Mouse (Mus musculus) cortical plate, adult 2 months (tissue): Measurements from ENCODE around the gene Atp6v1b1. TPM values are rescaled to one million over a fixed set of nuclear protein-coding genes. Genes with fewer than 3 reads are reported as not detected.

Experiments used
- H3K27ac ChIP-seq: fragments of 200-500 bp; 2 replicates; pipeline ENCODE4 v1.5.1; 2012; ENCODE audit warnings: low read length, control low read depth, inconsistent platforms; ENCODE audit not compliant: insufficient read depth
- H3K4me1 ChIP-seq: fragments of 200-500 bp; 2 replicates; pipeline ENCODE4 v1.6.1; 2011; ENCODE audit warnings: low read length; ENCODE audit not compliant: control insufficient read depth, insufficient read depth
- H3K4me3 ChIP-seq: fragments of 200-500 bp; 2 replicates; pipeline ENCODE4 v1.5.1; 2011; ENCODE audit warnings: mild to moderate bottlenecking, low read length, control low read depth; ENCODE audit not compliant: insufficient read depth
- CTCF ChIP-seq: fragments of 200-500 bp; IDR thresholded peaks from 2 replicates; pipeline ENCODE4 v1.5.1; 2011; ENCODE audit warnings: mild to moderate bottlenecking, control low read depth, low read length; ENCODE audit not compliant: insufficient read depth; ENCODE audit errors: extremely low read depth
- POLR2A ChIP-seq: fragments of 200-500 bp; IDR thresholded peaks from 2 replicates; pipeline ENCODE4 v1.6.1; 2011; ENCODE audit warnings: mild to moderate bottlenecking, low read length, control low read depth; ENCODE audit not compliant: insufficient read depth; ENCODE audit errors: extremely low read depth
- polyA plus RNA-seq: library from polyadenylated mRNA; depleted of rRNA; stranded (reverse); fragments of >200 nt; gene quantifications from 2 replicates; pipeline ENCODE4 v1.2.3, GENCODE M21; 2012

Atp6v1b1 gene
- polyA plus RNA-seq, 1 experiment, result not detected

GRCm38 (mm10) chr6:83715461-83716196, 27.2 kb upstream of the Atp6v1b1 start:
- Histone ChIP-seq H3K4me3 (no peak overlapping the region), H3K4me1 (no peaks in the 10 kb centered on the region), H3K27ac (no peak overlapping the region)
- TF ChIP-seq POLR2A, result no peak
- TF ChIP-seq CTCF, result no peak

- Histone ChIP-seq H3K4me3 (no peak overlapping the region), H3K4me1 (no peaks in the 10 kb centered on the region), H3K27ac (no peak overlapping the region)
- TF ChIP-seq CTCF, result no peak
- TF ChIP-seq POLR2A, result no peak
These were observed 25.8 kb upstream of the Atp6v1b1 start for GRCm38 (mm10) chr6:83717026-83717425.

- TF ChIP-seq CTCF, result no peak
- TF ChIP-seq POLR2A, result no peak
- no peaks in the 10 kb centered on the region for H3K4me1 ChIP-seq
- H3K4me3 ChIP-seq, result no peak overlapping the region
- H3K27ac ChIP-seq, result no peak overlapping the region
These were observed 20.3 kb upstream of the Atp6v1b1 start for GRCm38 (mm10) chr6:83722526-83722925.

- no peak overlapping the region for H3K27ac ChIP-seq
- TF ChIP-seq CTCF (no peak), POLR2A (no peak)
- no peak overlapping the region for H3K4me3 ChIP-seq
- H3K4me1 ChIP-seq, result no peaks in the 10 kb centered on the region
These were observed 15.6 kb upstream of the Atp6v1b1 start for GRCm38 (mm10) chr6:83727178-83727577.

GRCm38 (mm10) chr6:83728488-83728887, 14.3 kb upstream of the Atp6v1b1 start:
- H3K4me3 ChIP-seq, result no peak overlapping the region
- TF ChIP-seq CTCF, result peak; percentile 39
- no peak for TF ChIP-seq POLR2A
- H3K4me1 ChIP-seq, result no peaks in the 10 kb centered on the region
- no peak overlapping the region for H3K27ac ChIP-seq

GRCm38 (mm10) chr6:83729350-83729970, 13.3 kb upstream of the Atp6v1b1 start:
- no peak overlapping the region for H3K4me3 ChIP-seq

GRCm38 (mm10) chr6:83731128-83731527, 11.7 kb upstream of the Atp6v1b1 start:
- Histone ChIP-seq H3K4me1 (no peaks in the 10 kb centered on the region), H3K27ac (no peak overlapping the region), H3K4me3 (no peak overlapping the region)
- TF ChIP-seq POLR2A, result no peak
- peak; percentile 54 for TF ChIP-seq CTCF

More at GRCm38 (mm10) chr6:83729350-83729970, 13.3 kb upstream of the Atp6v1b1 start:
- Histone ChIP-seq H3K27ac (no peak overlapping the region), H3K4me1 (no peaks in the 10 kb centered on the region)
- TF ChIP-seq POLR2A (no peak), CTCF (no peak)

GRCm38 (mm10) chr6:83737311-83737710, 5.5 kb upstream of the Atp6v1b1 start:
- no peak for TF ChIP-seq POLR2A
- TF ChIP-seq CTCF, result no peak
- H3K4me1 ChIP-seq, result no peaks in the 10 kb centered on the region
- no peak overlapping the region for H3K4me3 ChIP-seq
- H3K27ac ChIP-seq, result no peak overlapping the region

GRCm38 (mm10) chr6:83738596-83738995, 4.2 kb upstream of the Atp6v1b1 start:
- Histone ChIP-seq H3K4me1 (no peaks in the 10 kb centered on the region), H3K4me3 (no peak overlapping the region), H3K27ac (no peak overlapping the region)
- TF ChIP-seq POLR2A, result no peak
- TF ChIP-seq CTCF, result no peak

GRCm38 (mm10) chr6:83743212-83743611, 422 bp downstream of the Atp6v1b1 start:
- H3K4me3 ChIP-seq, result no peak overlapping the region
- TF ChIP-seq POLR2A, result no peak
- H3K4me1 ChIP-seq, result no peaks in the 10 kb centered on the region
- H3K27ac ChIP-seq, result no peak overlapping the region
